Mouse (Mus musculus) heart, adult 2 months (tissue): ENCODE measurements at regions not wholly inside any gene's neighbourhood (a gene's known extent, or its start where the extent isn't known, plus 50 kb on each side); places are given as distances from the start of the nearest gene placed in this dataset.

Experiments used
- DNase-seq, 2 experiments: peaks; one replicate each; pipeline ENCODE4 v3.0.0; 2021
- H3K27ac ChIP-seq: fragments of 200-600 bp; 2 replicates; pipeline ENCODE4 v1.8.1; 2022
- H3K27me3 ChIP-seq: fragments of 200-500 bp; 2 replicates; pipeline ENCODE4 v1.6.1; 2012; ENCODE audit warnings: mild to moderate bottlenecking, low read length, inconsistent platforms, mixed read lengths; ENCODE audit not compliant: control insufficient read depth, insufficient read depth
- H3K36me3 ChIP-seq: fragments of 200-500 bp; 2 replicates; pipeline ENCODE4 v1.6.1; 2012; ENCODE audit warnings: low read length, inconsistent platforms; ENCODE audit not compliant: control insufficient read depth, insufficient read depth
- H3K4me1 ChIP-seq: fragments of 200-500 bp; 2 replicates; pipeline ENCODE4 v1.6.1; 2011; ENCODE audit warnings: low read length; ENCODE audit not compliant: control insufficient read depth, insufficient read depth
- H3K4me3 ChIP-seq: fragments of 200-600 bp; 2 replicates; pipeline ENCODE4 v1.8.1; 2022
- H3K79me2 ChIP-seq: fragments of 200-500 bp; replicated peaks from 2 replicates; pipeline ENCODE4 v1.6.1; 2012; ENCODE audit warnings: mild to moderate bottlenecking, inconsistent platforms, low read length, moderate library complexity, mixed read lengths; ENCODE audit not compliant: control insufficient read depth, insufficient read depth
- H3K9ac ChIP-seq: fragments of 200-500 bp; 2 replicates; pipeline ENCODE4 v1.6.1; 2012; ENCODE audit warnings: low read depth, mild to moderate bottlenecking, control low read depth, inconsistent platforms, low read length, mixed read lengths
- CTCF ChIP-seq: fragments of 200-600 bp; IDR thresholded peaks from 2 replicates; pipeline ENCODE4 v1.8.1; 2022; ENCODE audit warnings: antibody characterized with exemption, mild to moderate bottlenecking, moderate library complexity
- EP300 ChIP-seq: fragments of 200-500 bp; IDR thresholded peaks from 2 replicates; pipeline ENCODE4 v1.6.1; 2011; ENCODE audit warnings: low read depth, low read length, control low read depth; ENCODE audit not compliant: insufficient read depth
- POLR2A ChIP-seq: fragments of 200-500 bp; IDR thresholded peaks from 2 replicates; pipeline ENCODE4 v1.6.1; 2011; ENCODE audit warnings: mild to moderate bottlenecking, low read depth, low read length, control low read depth; ENCODE audit not compliant: insufficient read depth
- WGBS: fragments of 180-500 bp; shearing (Covaris S2); methylation state at CpG from one replicate; pipeline ENCODE4 v1.1.7; 2018; 5-methylcytosine and 5-hydroxymethylcytosine counted together
- intact Hi-C: fragments of 180-260 bp; cut with DNase I; formaldehyde crosslinking; loops from one replicate; pipeline ENCODE4 v1.15.1; 2025

GRCm38 (mm10) chr13:83079291-83079690 is 424.5 kb upstream of the Mef2c start:
- no peak for DNase-seq
- Histone ChIP-seq H3K79me2 (no peaks in the 10 kb centered on the region), H3K36me3 (no peaks in the 10 kb centered on the region), H3K9ac (no peak overlapping the region), H3K27ac (no peak overlapping the region), H3K27me3 (no peaks in the 10 kb centered on the region), H3K4me1 (peaks cover 2% of the 10 kb centered on the region; the same call in 1 of the 2 replicates), H3K4me3 (no peak overlapping the region)
- WGBS = 56% methylated on average over 1 of the region's 1 CpGs
- no peak for TF ChIP-seq POLR2A
- no peak for TF ChIP-seq CTCF
- no peak for TF ChIP-seq EP300
- intact Hi-C loops = no loop called here

DNA sequence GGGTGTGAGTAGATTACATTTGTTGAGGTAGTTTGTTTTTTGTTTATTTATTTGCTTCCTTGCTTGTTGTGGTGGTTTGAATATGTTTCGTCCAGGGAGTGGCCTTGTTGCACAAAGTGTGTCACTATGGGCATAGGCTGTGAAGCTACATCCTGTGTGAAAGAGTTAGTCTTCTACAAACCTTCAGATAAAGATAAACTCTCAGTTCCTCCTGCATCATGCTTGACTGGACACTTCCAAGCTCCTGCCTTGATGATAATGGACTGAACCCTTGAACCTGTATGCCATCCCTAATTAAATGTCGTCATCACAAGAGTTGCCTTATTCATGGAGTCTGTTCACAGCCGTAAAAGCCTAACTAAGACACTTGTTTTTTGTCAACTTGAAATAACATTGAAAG is 418.9 kb upstream of the Mef2c start:
- 86% methylated on average over 3 of the region's 3 CpGs for WGBS
- H3K9ac ChIP-seq = no peak overlapping the region
- DNase-seq = no peak
- TF ChIP-seq CTCF (no peak), POLR2A (no peak), EP300 (no peak)
- H3K79me2 ChIP-seq = no peaks in the 10 kb centered on the region
- H3K4me3 ChIP-seq = no peak overlapping the region
- no peaks in the 10 kb centered on the region for H3K36me3 ChIP-seq
- no peak overlapping the region for H3K27ac ChIP-seq
- intact Hi-C loops = no loop called here
- no peaks in the 10 kb centered on the region for H3K4me1 ChIP-seq
- H3K27me3 ChIP-seq = no peaks in the 10 kb centered on the region

GRCm38 (mm10) chr13:83099908-83100307 is 403.9 kb upstream of the Mef2c start:
- Histone ChIP-seq H3K27ac (no peak overlapping the region), H3K36me3 (no peaks in the 10 kb centered on the region), H3K4me3 (no peak overlapping the region), H3K79me2 (no peaks in the 10 kb centered on the region), H3K9ac (no peak overlapping the region), H3K4me1 (no peaks in the 10 kb centered on the region), H3K27me3 (no peaks in the 10 kb centered on the region)
- DNase-seq = no peak
- TF ChIP-seq POLR2A = no peak
- TF ChIP-seq CTCF = no peak
- TF ChIP-seq EP300 = no peak
- intact Hi-C loops = no loop called here
- 80% methylated on average over 1 of the region's 1 CpGs for WGBS

DNA sequence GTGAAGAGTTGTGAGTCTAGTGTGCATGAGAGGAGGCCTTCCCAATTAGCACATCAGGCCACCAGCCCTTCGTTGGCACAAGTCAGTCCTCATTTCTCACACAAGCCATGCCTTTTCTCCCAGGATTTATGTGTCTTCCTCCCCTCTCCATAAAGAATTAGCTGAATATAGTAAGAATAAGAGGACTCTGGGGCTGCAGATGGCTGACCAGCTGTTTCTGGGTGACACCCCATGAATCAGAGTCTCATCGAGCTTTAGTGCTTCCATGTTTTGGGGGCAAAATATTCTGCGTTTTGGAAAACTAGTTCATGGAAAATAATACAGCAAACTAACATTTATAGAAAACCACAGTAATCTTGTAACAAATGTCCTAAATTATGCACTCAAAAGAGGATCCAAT is 393.2 kb upstream of the Mef2c start:
- intact Hi-C loops = no loop called here
- no peak overlapping the region for H3K27ac ChIP-seq
- whole genome bisulfite sequencing = 84% methylated on average over 3 of the region's 3 CpGs

GRCm38 (mm10) chr13:83111503-83111902 is 392.3 kb upstream of the Mef2c start:
- DNase-seq = no peak
- TF ChIP-seq CTCF = no peak
- no peaks in the 10 kb centered on the region for H3K27me3 ChIP-seq
- no peaks in the 10 kb centered on the region for H3K79me2 ChIP-seq
- no peaks in the 10 kb centered on the region for H3K36me3 ChIP-seq
- H3K4me3 ChIP-seq = no peak overlapping the region
- 33% methylated on average over 2 of the region's 2 CpGs for WGBS
- H3K4me1 ChIP-seq = no peaks in the 10 kb centered on the region
- intact Hi-C loops = no loop called here
- H3K9ac ChIP-seq = no peak overlapping the region
- H3K27ac ChIP-seq = no peak overlapping the region

More for the DNA sequence above, 393.2 kb upstream of the Mef2c start:
- no peaks in the 10 kb centered on the region for H3K36me3 ChIP-seq
- no peaks in the 10 kb centered on the region for H3K4me1 ChIP-seq
- H3K9ac ChIP-seq = no peak overlapping the region
- DNase-seq = no peak
- no peak overlapping the region for H3K4me3 ChIP-seq
- no peaks in the 10 kb centered on the region for H3K79me2 ChIP-seq
- H3K27me3 ChIP-seq = no peaks in the 10 kb centered on the region
- TF ChIP-seq EP300 = no peak
- TF ChIP-seq CTCF = no peak
- TF ChIP-seq POLR2A = no peak

DNA sequence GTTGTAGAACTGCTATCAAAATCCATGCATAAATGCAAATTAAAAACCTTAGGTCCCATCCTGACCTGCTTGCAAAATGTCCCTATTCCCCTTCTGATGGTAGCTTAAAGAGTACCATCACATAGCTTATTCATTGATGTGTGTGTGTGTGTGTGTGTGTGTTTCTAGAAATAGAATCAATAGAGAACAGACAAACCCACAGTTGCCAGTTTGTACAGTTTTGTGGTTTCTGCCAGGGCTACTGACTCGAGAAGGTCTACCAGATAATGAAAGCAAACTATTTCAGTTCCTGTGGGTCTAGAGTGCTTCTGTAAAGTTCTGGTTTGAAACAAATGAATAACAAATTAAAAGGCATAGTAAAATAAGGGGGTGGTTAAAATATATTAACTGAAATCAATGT is 391.5 kb upstream of the Mef2c start:
- intact Hi-C loops = no loop called here
- Histone ChIP-seq H3K79me2 (no peaks in the 10 kb centered on the region), H3K36me3 (no peaks in the 10 kb centered on the region), H3K27me3 (no peaks in the 10 kb centered on the region), H3K4me3 (no peak overlapping the region), H3K9ac (no peak overlapping the region), H3K27ac (no peak overlapping the region), H3K4me1 (no peaks in the 10 kb centered on the region)
- no peak for DNase-seq
- WGBS = 36% methylated on average over 1 of the region's 1 CpGs
- TF ChIP-seq EP300 (no peak), POLR2A (no peak), CTCF (no peak)

DNA sequence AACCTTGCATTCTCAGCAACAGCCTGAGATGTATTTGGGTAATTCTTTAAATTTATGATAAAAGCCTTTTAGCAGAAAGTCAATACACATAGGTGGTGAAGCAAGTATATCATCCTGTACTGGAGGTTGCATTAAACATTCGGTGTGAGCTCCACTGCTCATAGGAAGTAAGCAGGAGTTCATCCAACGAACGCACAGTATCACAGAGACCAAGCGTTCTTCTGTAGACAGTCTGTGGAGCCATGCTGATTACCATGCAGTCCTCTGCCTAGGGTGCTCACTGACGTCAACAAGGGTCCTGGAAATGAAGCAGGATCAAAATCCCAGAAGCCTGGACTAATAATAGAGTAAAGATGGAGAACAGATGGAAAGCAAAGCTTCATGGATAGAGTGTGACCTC is 391.1 kb upstream of the Mef2c start:
- no peak for DNase-seq
- Histone ChIP-seq H3K4me3 (no peak overlapping the region), H3K36me3 (no peaks in the 10 kb centered on the region), H3K4me1 (no peaks in the 10 kb centered on the region), H3K79me2 (no peaks in the 10 kb centered on the region), H3K9ac (no peak overlapping the region), H3K27me3 (no peaks in the 10 kb centered on the region), H3K27ac (no peak overlapping the region)
- TF ChIP-seq CTCF = no peak
- TF ChIP-seq POLR2A = no peak
- TF ChIP-seq EP300 = no peak
- intact Hi-C loops = no loop called here
- WGBS = 69% methylated on average over 5 of the region's 5 CpGs
